Mouse (Mus musculus): ENCODE data around the gene Tnr.

GRCm38 (mm10) chr1:159953526-159953925 lies 430.0 kb downstream of the Tnr start:
- no peak for TF ChIP-seq CTCF (IDR thresholded peaks at IDR 0.05; ENCODE audit: low read depth)
- no peak for TF ChIP-seq EP300 (IDR thresholded peaks at IDR 0.05; ENCODE audit: low read depth)
